Mouse (Mus musculus) kidney, postnatal 36 days (tissue): ENCODE measurements around the gene Snrpd3.
A peak's percentile ranks its signal among the peaks of the same experiment; 100 is the strongest.
"Not testable (repeated sequence)": the region's sequence is repeated elsewhere in the genome, so short reads cannot be mapped to it uniquely, and the experiment has no call there.

ENCODE experiments used
- DNase-seq, 2 experiments: peaks; one replicate each; pipeline ENCODE4 v3.0.0; 2021 to 2022; ENCODE audit warnings: mixed read lengths in 2 of 2

Snrpd3 gene

GRCm38 (mm10) chr10:75503692-75504091, 13.7 kb upstream of the Snrpd3 start:
- no peak for DNase-seq

- DNase-seq: no peak
Observed at GRCm38 (mm10) chr10:75504234-75505129, 12.9 kb upstream of the Snrpd3 start.

- peak; percentile 41 to 84 for DNase-seq
Observed at GRCm38 (mm10) chr10:75505130-75505495, 12.2 kb upstream of the Snrpd3 start.

- not testable (repeated sequence) for DNase-seq
Observed at GRCm38 (mm10) chr10:75505928-75506327, 11.4 kb upstream of the Snrpd3 start.

- DNase-seq: peak; percentile 83 to 88
Observed at GRCm38 (mm10) chr10:75510446-75510845, 6.9 kb upstream of the Snrpd3 start.

- peak in 1 of 2 experiments; percentile 55 for DNase-seq
Observed at GRCm38 (mm10) chr10:75511060-75511459, 6.3 kb upstream of the Snrpd3 start.

GRCm38 (mm10) chr10:75511897-75512296, 5.5 kb upstream of the Snrpd3 start:
- no peak for DNase-seq

GRCm38 (mm10) chr10:75512796-75513195, 4.6 kb upstream of the Snrpd3 start:
- DNase-seq: peak; percentile 74 to 87

- DNase-seq: peak in 1 of 2 experiments; percentile 33
Observed at GRCm38 (mm10) chr10:75513306-75514067, 3.9 kb upstream of the Snrpd3 start.

- no peak for DNase-seq
Observed at GRCm38 (mm10) chr10:75514361-75514760, 3.0 kb upstream of the Snrpd3 start.

GRCm38 (mm10) chr10:75515216-75516037, 1.9 kb upstream of the Snrpd3 start:
- DNase-seq: peak; percentile 49 to 58

- DNase-seq: peak; percentile 72 to 89
Observed at GRCm38 (mm10) chr10:75516038-75516723, 1.2 kb upstream of the Snrpd3 start.

GRCm38 (mm10) chr10:75516724-75517072, 653 bp upstream of the Snrpd3 start:
- peak; percentile 55 to 59 for DNase-seq

GRCm38 (mm10) chr10:75517758-75518143, 400 bp downstream of the Snrpd3 start, which contains the start of gene Gucd1:
Gene Gucd1, minus strand, starts transcription at chr10:75517972.
- peak; percentile 96 to 98 for DNase-seq

GRCm38 (mm10) chr10:75520581-75520980, 3.2 kb downstream of the Snrpd3 start:
- no peak for DNase-seq

GRCm38 (mm10) chr10:75521643-75522042, 4.3 kb downstream of the Snrpd3 start:
- peak; percentile 53 for DNase-seq

- not testable (repeated sequence) for DNase-seq
Observed at GRCm38 (mm10) chr10:75525450-75525849, 8.1 kb downstream of the Snrpd3 start.

- no peak for DNase-seq
Observed at GRCm38 (mm10) chr10:75530322-75530721, 13.0 kb downstream of the Snrpd3 start.

- no peak for DNase-seq
Observed at GRCm38 (mm10) chr10:75531532-75532090, 14.3 kb downstream of the Snrpd3 start.

GRCm38 (mm10) chr10:75534216-75534615, 16.9 kb downstream of the Snrpd3 start:
- no peak for DNase-seq

- DNase-seq: no peak
Observed at GRCm38 (mm10) chr10:75534934-75535333, 17.6 kb downstream of the Snrpd3 start.

- DNase-seq: no peak
Observed at GRCm38 (mm10) chr10:75535423-75535822, 18.1 kb downstream of the Snrpd3 start.
